Mouse (Mus musculus): ENCODE measurements around the gene Enah.
A peak's percentile ranks its signal among the peaks of the same experiment; 100 is the strongest.

The Enah gene

GRCm38 (mm10) chr1:182028231-182029210, 8.7 kb upstream of the Enah start:
- no peak for DNase-seq (ENCODE audit: low read depth, low spot score)

GRCm38 (mm10) chr1:182027426-182027979, 7.7 kb upstream of the Enah start:
- no peak for DNase-seq (ENCODE audit: low read depth, low spot score)

DNA sequence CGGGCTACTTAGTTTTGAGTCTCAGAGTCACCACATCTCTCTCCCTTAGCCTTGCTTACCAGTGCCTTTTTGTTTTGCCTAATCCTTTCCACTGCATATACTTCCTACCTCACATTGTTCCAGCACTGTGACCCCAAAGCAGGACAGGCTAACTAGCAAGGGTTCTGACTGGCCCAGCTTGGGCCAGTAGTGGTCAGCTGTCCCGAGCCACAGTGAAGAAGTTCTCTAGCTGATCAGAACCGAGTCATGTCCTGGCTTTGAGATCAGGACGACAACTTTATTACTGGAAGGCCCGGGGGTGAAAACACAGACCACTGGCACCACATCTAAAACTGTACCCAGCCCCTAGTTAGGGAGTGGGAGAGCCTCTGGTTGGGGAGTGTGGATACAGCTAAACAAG, 7.0 kb upstream of the Enah start:
- no peak for DNase-seq (ENCODE audit: low read depth, low spot score)

GRCm38 (mm10) chr1:182026120-182026519, 6.3 kb upstream of the Enah start:
- no peak for DNase-seq (ENCODE audit: low read depth, low spot score)

- DNase-seq (ENCODE audit: low read depth, low spot score): no peak
Observed at GRCm38 (mm10) chr1:182021691-182022299, 2.0 kb upstream of the Enah start.

GRCm38 (mm10) chr1:182020831-182021460, 1.2 kb upstream of the Enah start:
- peak; percentile 35 for DNase-seq (ENCODE audit: low read depth, low spot score)

DNA sequence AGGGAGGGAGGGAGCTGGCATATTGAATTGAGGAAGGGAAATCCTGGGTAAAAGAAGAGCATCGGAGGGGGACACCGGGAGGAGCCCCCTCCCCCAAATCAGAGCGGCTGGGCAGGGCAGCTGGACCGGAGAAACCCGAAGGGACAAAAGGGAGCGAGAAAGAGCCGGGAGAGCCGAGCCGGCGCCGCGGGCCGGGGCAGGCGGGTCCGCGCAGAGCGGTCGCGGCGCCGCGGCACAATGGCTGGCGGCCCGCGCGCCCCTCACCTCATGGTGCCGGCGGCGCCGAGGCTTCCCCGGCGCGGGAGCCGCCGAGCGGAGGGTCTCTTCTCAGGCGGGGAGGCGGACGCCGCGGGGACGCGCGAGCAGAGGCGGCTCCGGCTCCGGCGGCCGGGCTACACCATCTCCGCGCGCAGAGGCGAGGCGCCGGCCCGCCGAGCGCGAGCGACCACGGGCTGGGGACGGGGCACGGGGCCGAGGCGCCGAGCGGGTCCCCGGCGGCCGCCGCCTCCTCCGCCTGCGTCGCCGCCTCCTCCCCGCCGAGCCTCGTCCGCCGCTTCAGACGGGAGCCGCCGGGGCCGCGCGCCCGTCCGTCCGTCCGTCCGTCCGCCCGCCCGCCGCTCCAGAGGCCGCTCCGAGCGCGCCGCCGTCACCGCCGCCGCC, 394 bp downstream of the Enah start:
- DNase-seq (ENCODE audit: low read depth, low spot score): no peak

- DNase-seq (ENCODE audit: low read depth, low spot score): peak; percentile 32
Observed at GRCm38 (mm10) chr1:182018397-182019265, 1.2 kb downstream of the Enah start.

DNA sequence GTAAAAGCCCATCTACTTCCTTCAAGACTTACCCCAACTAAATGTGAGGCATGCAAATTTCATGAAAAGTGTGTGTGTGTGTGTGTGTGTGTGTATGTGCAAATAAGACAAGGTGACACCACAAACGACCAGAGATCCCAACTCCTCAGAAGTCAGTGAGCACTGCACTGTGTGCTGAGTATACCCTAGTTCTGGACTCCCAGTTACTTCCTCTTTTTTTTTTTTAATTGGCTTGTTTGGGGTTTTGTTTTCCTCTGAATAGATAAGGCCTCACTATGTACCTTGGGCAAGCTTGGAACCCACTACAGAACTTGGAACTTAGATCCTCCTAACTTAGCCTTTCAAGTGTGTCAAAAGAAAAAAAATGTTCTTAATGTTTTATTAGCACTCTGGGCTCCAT, 14.0 kb downstream of the Enah start:
- DNase-seq (ENCODE audit: low read depth, low spot score): no peak

DNA sequence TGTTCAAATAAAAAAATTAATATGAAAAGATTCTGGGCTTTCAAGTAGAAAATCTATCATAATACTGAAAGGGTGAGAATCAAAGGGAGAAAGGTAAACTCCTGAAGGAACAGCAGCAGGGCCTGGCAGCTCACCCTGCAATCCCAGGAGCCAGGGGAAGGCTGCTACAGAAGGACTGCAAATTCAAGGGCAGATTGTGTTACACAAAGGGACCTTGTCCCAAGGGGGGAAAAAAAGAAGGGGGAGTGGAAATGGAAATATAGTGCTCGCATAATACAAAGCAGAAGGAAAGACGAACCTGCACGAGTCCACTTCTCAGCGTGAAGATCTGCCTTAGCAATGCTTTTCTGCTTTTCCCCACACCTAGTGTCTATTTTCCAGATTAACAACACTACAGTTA, 21.1 kb downstream of the Enah start:
- no peak for DNase-seq (ENCODE audit: low read depth, low spot score)

DNA sequence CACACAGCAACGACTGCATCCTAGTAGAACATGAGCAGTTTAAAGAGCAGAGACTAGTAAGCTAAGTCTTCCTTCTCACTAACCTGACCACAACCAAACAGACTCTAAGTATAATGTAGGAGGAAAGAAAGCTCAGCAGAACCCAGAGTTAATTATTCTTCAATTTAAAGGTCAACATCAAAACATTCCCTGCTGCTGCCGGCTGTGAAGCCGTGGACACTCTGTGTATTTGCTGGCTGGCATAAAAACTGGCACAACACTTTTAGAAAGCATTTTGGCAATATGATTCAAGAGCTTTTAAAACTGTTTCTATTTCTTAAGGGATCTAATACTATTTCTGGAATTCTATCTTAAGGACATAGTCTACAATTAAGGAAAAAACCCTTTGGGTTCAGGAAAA, 22.0 kb downstream of the Enah start:
- no peak for DNase-seq (ENCODE audit: low read depth, low spot score)

GRCm38 (mm10) chr1:181993597-181993996, 26.2 kb downstream of the Enah start:
- DNase-seq (ENCODE audit: low read depth, low spot score): no peak

DNA sequence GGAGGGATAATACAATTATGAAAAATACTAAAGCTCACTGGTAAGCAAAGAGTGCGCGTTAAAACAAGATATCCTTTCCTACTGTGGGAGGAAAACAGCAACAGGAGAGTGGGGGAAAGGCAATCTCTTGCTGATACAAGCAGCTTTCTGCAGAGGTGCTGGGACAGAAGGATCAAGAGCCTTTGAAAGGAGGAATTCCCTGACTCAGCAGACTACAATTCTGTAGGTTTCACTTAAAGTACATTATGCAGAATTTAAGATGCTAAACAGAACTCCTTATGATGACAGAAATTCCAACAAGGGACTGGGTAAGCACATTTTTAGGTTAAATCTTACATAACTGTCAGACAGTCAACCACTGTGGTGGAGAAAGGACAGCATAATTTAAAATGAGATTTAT, 31.4 kb downstream of the Enah start:
- DNase-seq (ENCODE audit: low read depth, low spot score): no peak

GRCm38 (mm10) chr1:181987226-181987625, 32.6 kb downstream of the Enah start:
- DNase-seq (ENCODE audit: low read depth, low spot score): no peak

- no peak for DNase-seq (ENCODE audit: low read depth, low spot score)
Observed at GRCm38 (mm10) chr1:181985880-181986279, 33.9 kb downstream of the Enah start.

- DNase-seq (ENCODE audit: low read depth, low spot score): no peak
Observed at GRCm38 (mm10) chr1:181984811-181985210, 35.0 kb downstream of the Enah start.

GRCm38 (mm10) chr1:181980017-181980719, 39.6 kb downstream of the Enah start:
- DNase-seq (ENCODE audit: low read depth, low spot score): peak; percentile 62

DNA sequence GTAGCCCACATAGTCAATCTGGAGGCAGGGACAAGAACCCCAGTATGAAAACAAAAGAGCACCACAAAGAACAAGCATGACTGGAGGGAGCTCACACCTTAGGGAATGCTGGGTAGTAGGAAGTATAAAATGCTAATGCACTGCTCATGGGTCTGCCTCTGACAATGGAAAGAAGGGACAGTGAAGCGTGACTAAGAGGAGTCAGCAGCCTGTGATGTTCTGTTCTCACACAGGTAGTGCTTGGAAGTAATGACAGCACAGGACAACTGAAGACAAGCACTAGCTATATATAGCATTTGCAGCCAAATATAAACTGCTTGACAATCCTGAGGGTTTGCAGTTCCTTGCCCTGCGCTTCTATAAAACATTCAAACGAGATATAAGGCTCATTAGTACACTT, 44.3 kb downstream of the Enah start:
- no peak for DNase-seq (ENCODE audit: low read depth, low spot score)

GRCm38 (mm10) chr1:181974897-181975296, 44.9 kb downstream of the Enah start:
- DNase-seq (ENCODE audit: low read depth, low spot score): no peak

- DNase-seq (ENCODE audit: low read depth, low spot score): no peak
Observed at GRCm38 (mm10) chr1:181965277-181965676, 54.5 kb downstream of the Enah start.

Measured in telencephalon, adult 2 months (tissue).